Mouse (Mus musculus) liver, embryonic 15.5 days (tissue): ENCODE data around the gene Dtl. TPM values are rescaled to one million over a fixed set of nuclear protein-coding genes. Genes with fewer than 3 reads are reported as not detected.
A peak's percentile ranks its signal among the peaks of the same experiment; 100 is the strongest.

Source experiments
- ATAC-seq: fragments of 200-750 bp; cut with Nextera tagmentation; 2 replicates; pipeline ENCODE4 v1.8.0; 2017; ENCODE audit warnings: moderate number of reproducible peaks, mild to moderate bottlenecking, moderate library complexity; ENCODE audit not compliant: insufficient read depth
- H3K27ac ChIP-seq: fragments of 300-500 bp; sonication (generic); replicated peaks from 2 replicates; pipeline ENCODE4 v1.5.1; 2015; ENCODE audit warnings: mild to moderate bottlenecking, inconsistent platforms
- H3K27me3 ChIP-seq: fragments of 300-500 bp; sonication (generic); 2 replicates; pipeline ENCODE4 v1.6.1; 2015; ENCODE audit warnings: mild to moderate bottlenecking, inconsistent platforms
- H3K36me3 ChIP-seq: fragments of 300-500 bp; sonication (generic); replicated peaks from 2 replicates; pipeline ENCODE4 v1.6.1; 2015; ENCODE audit warnings: moderate library complexity, mild to moderate bottlenecking, inconsistent platforms
- H3K4me1 ChIP-seq: fragments of 300-500 bp; sonication (generic); replicated peaks from 2 replicates; pipeline ENCODE4 v1.6.1; 2015; ENCODE audit warnings: inconsistent platforms
- H3K4me2 ChIP-seq: fragments of 300-500 bp; sonication (generic); 2 replicates; pipeline ENCODE4 v1.6.1; 2015; ENCODE audit warnings: moderate library complexity, mild to moderate bottlenecking, inconsistent platforms
- H3K4me3 ChIP-seq: fragments of 300-500 bp; sonication (generic); replicated peaks from 2 replicates; pipeline ENCODE4 v1.5.1; 2015; ENCODE audit warnings: mild to moderate bottlenecking, inconsistent platforms
- H3K9ac ChIP-seq: fragments of 300-500 bp; sonication (generic); 2 replicates; pipeline ENCODE4 v1.6.1; 2015; ENCODE audit warnings: moderate library complexity, mild to moderate bottlenecking, inconsistent platforms
- H3K9me3 ChIP-seq: fragments of 300-500 bp; sonication (generic); replicated peaks from 2 replicates; pipeline ENCODE4 v1.6.1; 2016; ENCODE audit warnings: inconsistent platforms
- WGBS: fragments of 180-500 bp; shearing (Covaris S2); methylation state at CpG from one replicate; pipeline ENCODE4 v1.1.7; 2015; ENCODE audit warnings: mixed read lengths; ENCODE audit not compliant: insufficient replicate concordance; 5-methylcytosine and 5-hydroxymethylcytosine counted together
- polyA plus RNA-seq: library from polyadenylated mRNA; unstranded; fragments of >200 nt; fragmentation: Nextera tagmentation; extraction: Ambion mirVana; gene quantifications from 2 replicates; pipeline ENCODE4 v1.2.1, GENCODE M21; 2015

Dtl gene
- polyA plus RNA-seq, 1 experiment from 2014 or later, result 29.5 TPM

- no peaks in the 10 kb centered on the region for H3K27me3 ChIP-seq
- no peak overlapping the region for H3K4me3 ChIP-seq
- no peak overlapping the region for H3K9ac ChIP-seq
- peaks cover 21% of the 10 kb centered on the region for H3K4me1 ChIP-seq
- H3K4me2 ChIP-seq, result no peak overlapping the region
- no peak overlapping the region for H3K27ac ChIP-seq
- 47% methylated on average over 14 of the region's 14 CpGs for WGBS
- no peak for ATAC-seq
- no peaks in the 10 kb centered on the region for H3K9me3 ChIP-seq
- H3K36me3 ChIP-seq, result no peaks in the 10 kb centered on the region
Observed at GRCm38 (mm10) chr1:191498271-191498955, 76.9 kb downstream of the Dtl start.

DNA sequence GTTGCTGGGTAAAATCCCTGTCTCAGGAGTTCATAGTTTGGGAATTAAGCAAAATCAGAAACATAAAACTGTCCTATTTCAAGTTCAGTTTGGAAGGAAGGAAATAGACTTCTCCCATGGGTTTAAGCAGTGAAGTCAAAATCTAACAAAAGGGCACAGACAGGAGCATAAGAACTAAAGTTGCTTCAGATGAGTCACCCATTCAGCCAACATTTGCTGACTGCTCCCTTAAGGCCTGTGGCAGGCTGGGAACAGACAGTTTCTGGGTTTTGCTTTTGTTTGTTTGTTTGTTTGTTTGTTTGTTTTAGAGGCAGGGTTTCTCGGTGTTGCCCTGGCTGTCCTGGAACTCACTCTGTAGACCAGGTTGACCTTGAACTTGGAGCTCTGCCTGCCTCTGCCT lies 78.7 kb downstream of the Dtl start:
- Histone ChIP-seq H3K36me3 (no peaks in the 10 kb centered on the region), H3K4me2 (no peak overlapping the region), H3K9me3 (no peaks in the 10 kb centered on the region), H3K4me3 (no peak overlapping the region), H3K27me3 (no peaks in the 10 kb centered on the region), H3K9ac (no peak overlapping the region), H3K4me1 (peaks cover 26% of the 10 kb centered on the region), H3K27ac (no peak overlapping the region)
- WGBS, result 59% methylated on average over 1 of the region's 1 CpGs
- no peak for ATAC-seq

DNA sequence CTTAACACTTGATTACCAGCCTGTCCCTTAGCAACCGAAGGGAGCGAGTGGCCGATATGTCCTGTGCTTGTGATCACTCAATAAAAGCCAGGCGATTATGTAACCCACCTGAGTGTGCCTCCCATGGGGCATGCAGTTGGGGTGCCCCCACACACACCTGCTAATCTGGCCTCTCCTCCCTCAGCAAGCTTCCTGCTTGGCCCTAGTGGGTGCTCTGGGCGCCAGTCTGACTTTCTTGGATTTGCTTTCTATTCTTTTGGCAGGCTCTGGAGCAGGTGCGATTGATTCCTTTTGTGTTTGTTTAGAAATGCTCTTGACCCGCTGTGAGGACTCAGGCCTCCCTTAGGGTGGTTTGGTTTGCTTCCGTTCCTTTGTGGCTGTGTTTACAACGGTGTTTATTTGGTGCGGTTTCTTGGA lies 80.3 kb downstream of the Dtl start:
- Histone ChIP-seq H3K27ac (no peak overlapping the region), H3K9ac (no peak overlapping the region), H3K27me3 (no peaks in the 10 kb centered on the region), H3K4me2 (no peak overlapping the region), H3K4me1 (peaks cover 26% of the 10 kb centered on the region), H3K36me3 (no peaks in the 10 kb centered on the region), H3K9me3 (no peaks in the 10 kb centered on the region), H3K4me3 (no peak overlapping the region)
- WGBS, result 65% methylated on average over 10 of the region's 10 CpGs
- ATAC-seq, result no peak

DNA sequence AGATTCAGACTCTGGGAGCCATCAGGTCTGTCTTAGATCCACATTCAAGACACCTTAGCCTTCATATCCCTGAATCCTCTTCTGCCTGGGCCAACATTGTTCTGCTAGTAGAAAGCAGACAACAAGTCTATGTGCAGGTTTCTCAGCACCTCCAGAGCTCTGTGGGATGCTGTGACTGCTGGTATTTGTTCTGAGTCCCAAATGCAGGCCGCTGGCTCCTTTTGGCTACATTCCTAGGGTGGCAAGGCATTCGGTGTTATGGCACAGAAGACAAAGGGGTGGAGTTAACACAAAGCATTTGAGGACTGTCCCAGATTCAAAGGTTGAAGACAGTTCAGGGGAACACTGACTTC lies 81.1 kb downstream of the Dtl start:
- H3K9me3 ChIP-seq, result no peaks in the 10 kb centered on the region
- 59% methylated on average over 2 of the region's 2 CpGs for WGBS
- no peaks in the 10 kb centered on the region for H3K36me3 ChIP-seq
- H3K4me1 ChIP-seq, result peaks cover 26% of the 10 kb centered on the region
- no peak overlapping the region for H3K4me3 ChIP-seq
- H3K27me3 ChIP-seq, result no peaks in the 10 kb centered on the region
- H3K27ac ChIP-seq, result no peak overlapping the region; the same call in 1 of the 2 replicates
- no peak for ATAC-seq
- H3K9ac ChIP-seq, result no peak overlapping the region
- H3K4me2 ChIP-seq, result no peak overlapping the region

- no peaks in the 10 kb centered on the region for H3K9me3 ChIP-seq
Observed at GRCm38 (mm10) chr1:191493476-191494302, 81.7 kb downstream of the Dtl start.

DNA sequence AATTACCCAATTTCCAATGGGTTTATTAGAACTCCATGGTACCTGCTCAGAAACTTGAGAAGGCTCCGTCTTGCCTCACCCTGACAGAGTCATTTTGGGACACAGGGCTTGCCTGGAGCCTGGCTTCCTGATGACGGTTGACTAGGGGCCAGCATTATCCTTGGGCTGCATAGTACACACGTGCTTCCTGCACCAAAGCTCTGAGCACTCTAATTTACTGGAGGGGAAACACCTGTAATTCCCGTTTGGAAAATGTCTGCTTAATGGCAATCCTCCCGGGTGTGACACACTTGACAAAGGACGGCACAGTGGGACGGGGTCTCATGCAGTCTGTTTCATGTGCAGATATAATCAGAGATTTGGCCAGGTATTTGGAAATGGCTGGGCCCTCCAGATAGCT lies 84.9 kb downstream of the Dtl start:
- H3K9me3 ChIP-seq, result no peaks in the 10 kb centered on the region
- H3K4me1 ChIP-seq, result peaks cover 25% of the 10 kb centered on the region
- ATAC-seq, result no peak
- no peak overlapping the region for H3K9ac ChIP-seq
- H3K27me3 ChIP-seq, result peaks cover 4% of the 10 kb centered on the region; the same call in 1 of the 2 replicates
- H3K36me3 ChIP-seq, result no peaks in the 10 kb centered on the region
- no peak overlapping the region for H3K4me3 ChIP-seq
- no peak overlapping the region for H3K27ac ChIP-seq
- 62% methylated on average over 7 of the region's 7 CpGs for WGBS
- no peak overlapping the region for H3K4me2 ChIP-seq

More at GRCm38 (mm10) chr1:191493476-191494302, 81.7 kb downstream of the Dtl start:
- Histone ChIP-seq H3K4me3 (no peak overlapping the region), H3K27me3 (no peaks in the 10 kb centered on the region), H3K4me2 (peak overlapping the region; percentile 4; the same call in 1 of the 2 replicates), H3K36me3 (no peaks in the 10 kb centered on the region), H3K27ac (peak overlapping the region; percentile 6; the same call in 1 of the 2 replicates), H3K4me1 (peaks cover 26% of the 10 kb centered on the region), H3K9ac (no peak overlapping the region)
- peak; percentile 87 for ATAC-seq
- 36% methylated on average over 13 of the region's 13 CpGs for WGBS

Other genes with a start within 250 kb of the Dtl start
- gene Tmem206, start 249.6 kb downstream of the Dtl start, polyA plus RNA-seq, result 6.8 and 6.9 TPM in 2 replicates
- 18.4 and 23.3 TPM in 2 replicates for gene Ppp2r5a, start 172.3 kb downstream of the Dtl start, polyA plus RNA-seq
- gene Ints7, start 92 bp upstream of the Dtl start, polyA plus RNA-seq, result 18.4 and 19.4 TPM in 2 replicates
- 18.7 and 19.0 TPM in 2 replicates for gene Lpgat1, start 142.3 kb upstream of the Dtl start, polyA plus RNA-seq
- gene Nek2, start 245.9 kb upstream of the Dtl start, polyA plus RNA-seq, result 33.5 and 34.1 TPM in 2 replicates